ENCODE assay signal across 10 mouse cellular contexts in genomic region chr6:83728488-83728887, GRCm38 (mm10). TPM values are rescaled to one million over a fixed set of nuclear protein-coding genes. Genes with fewer than 3 reads are reported as not detected.
DNase-seq lines count a peak whose midpoint lies in the region; ATAC-seq and TF ChIP-seq lines count a peak whose summit lies in the region.
"Had no signal": no experiment of that assay in that cellular context is flagged by ENCODE, and none has a peak within 500 bp of the region (broad histone marks: within the 10 kb centered on the region; RNA-seq: fewer than 3 reads in every experiment).

No protein-coding gene starts in this region.

- TF ChIP-seq CTCF in cerebellum, adult 2 months (IDR thresholded peaks at IDR 0.05; ENCODE audit: borderline replicate concordance, insufficient read depth, low read depth, low read length) = peak; percentile 39; the same call in 1 of the 2 replicates
- peak; percentile 65 for TF ChIP-seq CTCF in lung, embryonic 14.5 days (IDR thresholded peaks at IDR 0.05; ENCODE audit: low read depth)
- TF ChIP-seq CTCF in bone marrow, adult 2 months (IDR thresholded peaks at IDR 0.05; ENCODE audit: control insufficient read depth, insufficient read depth, low read length) = peak; percentile 51; the same call in 1 of the 2 replicates

- no peak overlapping the region for H3K4me3 ChIP-seq in cerebellum, adult 2 months (replicated peaks; ENCODE audit: insufficient read depth, low read depth, low read length)
- H3K4me3 ChIP-seq in lung, embryonic 14.5 days (ENCODE audit: low read depth, low read length) = no peak overlapping the region
- H3K4me3 ChIP-seq in bone marrow, adult 2 months (replicated peaks; ENCODE audit: control insufficient read depth, low read depth, low read length) = no peak overlapping the region

- no peaks in the 10 kb centered on the region for H3K36me3 ChIP-seq in lung, embryonic 14.5 days (ENCODE audit: insufficient read depth)

- peaks cover under 1% of the 10 kb centered on the region; the same call in 1 of the 2 replicates for H3K27me3 ChIP-seq in cerebellum, adult 2 months (ENCODE audit: control insufficient read depth, insufficient read depth, low read length)
- peaks cover 12% of the 10 kb centered on the region for H3K27me3 ChIP-seq in lung, embryonic 14.5 days (ENCODE audit: insufficient read depth, low read length)

- 88% methylated on average over 3 of the region's 3 CpGs for WGBS in cerebellum, adult 2 months
- WGBS in lung, embryonic 14.5 days = 92% methylated on average over 3 of the region's 3 CpGs
- 72% methylated on average over 3 of the region's 3 CpGs for WGBS in bone marrow, adult 2 months

- no peak for ATAC-seq in lung, embryonic 14.5 days (ENCODE audit: insufficient read depth)
- ATAC-seq in megakaryocyte-erythroid progenitor cell, adult 5-6 weeks (replicated peaks; ENCODE audit: low FRiP score, low TSS enrichment, poor library complexity, severe bottlenecking) = peak; percentile 51; the same call in 1 of the 2 replicates

- H3K9ac ChIP-seq in lung, embryonic 14.5 days = no peak overlapping the region

- H3K4me2 ChIP-seq in lung, embryonic 14.5 days = no peak overlapping the region

- H3K9me3 ChIP-seq in lung, embryonic 14.5 days (ENCODE audit: low read depth, low read length) = no peaks in the 10 kb centered on the region

- H3K4me1 ChIP-seq in cerebellum, adult 2 months (ENCODE audit: control insufficient read depth, insufficient read depth, low read length) = no peaks in the 10 kb centered on the region
- no peaks in the 10 kb centered on the region for H3K4me1 ChIP-seq in lung, embryonic 14.5 days (ENCODE audit: insufficient read depth)
- no peaks in the 10 kb centered on the region for H3K4me1 ChIP-seq in bone marrow, adult 2 months (ENCODE audit: control insufficient read depth, insufficient read depth, low read length)

- TF ChIP-seq POLR2A in cerebellum, adult 2 months (IDR thresholded peaks at IDR 0.05; ENCODE audit: borderline replicate concordance, insufficient read depth, low read length) = no peak
- TF ChIP-seq POLR2A in bone marrow, adult 2 months (IDR thresholded peaks at IDR 0.05; ENCODE audit: borderline replicate concordance, control insufficient read depth, low read depth, low read length) = no peak

- no peak for DNase-seq in cerebellum, adult 2 months
- DNase-seq in cerebellum, adult 18-20 months = no peak
- DNase-seq in lung, embryonic 14.5 days = peak; percentile 47
- no peak for DNase-seq in lung, postnatal 25 days (ENCODE audit: low spot score)
- DNase-seq in cerebellum, adult 11-12 months = no peak
- DNase-seq in urinary bladder, postnatal 10 days (ENCODE audit: low spot score) = no peak

- no peak overlapping the region for H3K27ac ChIP-seq in cerebellum, adult 2 months (ENCODE audit: insufficient read depth, low read length)
- no peak overlapping the region for H3K27ac ChIP-seq in lung, embryonic 14.5 days (ENCODE audit: low read depth)
- H3K27ac ChIP-seq in bone marrow, adult 2 months (ENCODE audit: control insufficient read depth, insufficient read depth, low read depth, low read length, poor library complexity) = no peak overlapping the region

RNA-seq across cellular contexts. Expression of gene Atp6v1b1, which starts 14.3 kb away (rescaled TPM):
- 0.05 TPM in 1 of 2 replicates, not detected in the other for polyA plus RNA-seq in cerebellum, adult 2 months (2012; rRNA removed)
- polyA plus RNA-seq in lung, embryonic 14.5 days (2014; fragmentation: Nextera tagmentation; extraction: Ambion mirVana) = not detected in 2 replicates
- not detected in 2 replicates for polyA plus RNA-seq in bone marrow, adult 2 months (2011; ENCODE audit: insufficient read depth, insufficient read length, low replicate concordance, missing spikeins)
- not detected in 2 replicates for total RNA-seq in megakaryocyte-erythroid progenitor cell, adult 5-6 weeks (2014; fragmentation: Nextera tagmentation)
- total RNA-seq in megakaryocyte-erythroid progenitor cell, adult 5-6 weeks (2017) = not detected in 2 replicates
- polyA plus RNA-seq: large intestine, adult 2 months had no signal

RNA-seq across cellular contexts. Expression of gene Vax2, which starts 17.4 kb away (rescaled TPM):
- polyA plus RNA-seq in cerebellum, adult 2 months (2012; rRNA removed) = not detected in 2 replicates
- not detected in 2 replicates for polyA plus RNA-seq in lung, embryonic 14.5 days (2014; fragmentation: Nextera tagmentation; extraction: Ambion mirVana)
- polyA plus RNA-seq in bone marrow, adult 2 months (2011; ENCODE audit: insufficient read depth, insufficient read length, low replicate concordance, missing spikeins) = not detected in 2 replicates
- total RNA-seq in megakaryocyte-erythroid progenitor cell, adult 5-6 weeks (2014; fragmentation: Nextera tagmentation) = not detected in 2 replicates
- not detected in 2 replicates for total RNA-seq in megakaryocyte-erythroid progenitor cell, adult 5-6 weeks (2017)
- polyA plus RNA-seq: large intestine, adult 2 months; stomach, embryonic 14.5 days had no signal

RNA-seq across cellular contexts. Expression of gene Ankrd53, which starts 34.0 kb away (rescaled TPM):
- not detected in 2 replicates for polyA plus RNA-seq in cerebellum, adult 2 months (2012; rRNA removed)
- 0.21 TPM in 1 of 2 replicates, not detected in the other for polyA plus RNA-seq in lung, embryonic 14.5 days (2014; fragmentation: Nextera tagmentation; extraction: Ambion mirVana)
- polyA plus RNA-seq in bone marrow, adult 2 months (2011; ENCODE audit: insufficient read depth, insufficient read length, low replicate concordance, missing spikeins) = not detected in 2 replicates
- not detected in 2 replicates for total RNA-seq in megakaryocyte-erythroid progenitor cell, adult 5-6 weeks (2014; fragmentation: Nextera tagmentation)
- not detected in 2 replicates for total RNA-seq in megakaryocyte-erythroid progenitor cell, adult 5-6 weeks (2017)
- polyA plus RNA-seq: large intestine, adult 2 months; stomach, embryonic 14.5 days had no signal

RNA-seq across cellular contexts. Expression of gene Tex261, which starts 47.1 kb away (rescaled TPM):
- polyA plus RNA-seq in cerebellum, adult 2 months (2012; rRNA removed) = 73.1 and 80.1 TPM in 2 replicates
- polyA plus RNA-seq in lung, embryonic 14.5 days (2014; fragmentation: Nextera tagmentation; extraction: Ambion mirVana) = 74.7 and 77.4 TPM in 2 replicates
- 23.5 and 30.4 TPM in 2 replicates for polyA plus RNA-seq in bone marrow, adult 2 months (2011; ENCODE audit: insufficient read depth, insufficient read length, low replicate concordance, missing spikeins)
- total RNA-seq in megakaryocyte-erythroid progenitor cell, adult 5-6 weeks (2014; fragmentation: Nextera tagmentation) = 53.2 and 57.9 TPM in 2 replicates
- total RNA-seq in megakaryocyte-erythroid progenitor cell, adult 5-6 weeks (2017) = 21.3 and 39.1 TPM in 2 replicates

RNA-seq across cellular contexts. Expression of gene Cd207, which starts 50.8 kb away (rescaled TPM):
- polyA plus RNA-seq in cerebellum, adult 2 months (2012; rRNA removed) = not detected in 2 replicates
- not detected in 2 replicates for polyA plus RNA-seq in lung, embryonic 14.5 days (2014; fragmentation: Nextera tagmentation; extraction: Ambion mirVana)
- polyA plus RNA-seq in bone marrow, adult 2 months (2011; ENCODE audit: insufficient read depth, insufficient read length, low replicate concordance, missing spikeins) = not detected in 2 replicates
- total RNA-seq in megakaryocyte-erythroid progenitor cell, adult 5-6 weeks (2014; fragmentation: Nextera tagmentation) = not detected in 2 replicates
- not detected in 2 replicates for total RNA-seq in megakaryocyte-erythroid progenitor cell, adult 5-6 weeks (2017)
- polyA plus RNA-seq: large intestine, adult 2 months; stomach, embryonic 14.5 days had no signal
